Mouse (Mus musculus): ENCODE measurements around the gene Vmn2r65. TPM values are rescaled to one million over a fixed set of nuclear protein-coding genes. Genes with fewer than 3 reads are reported as not detected.

Gene Vmn2r65
- polyA plus RNA-seq (2015; fragmentation: Nextera tagmentation; extraction: Ambion mirVana): not detected in 2 replicates

GRCm38 (mm10) chr7:84964015-84964414 is at the start of gene Vmn2r65:
Vmn2r65 (minus strand) TSS chr7:84964115.
- Histone ChIP-seq H3K4me1 (replicated peaks) (no peaks in the 10 kb centered on the region), H3K9ac (replicated peaks) (no peak within 1 kb of the TSS), H3K36me3 (no peaks in the 10 kb centered on the region), H3K4me2 (replicated peaks) (no peak within 1 kb of the TSS), H3K9me3 (no peaks in the 10 kb centered on the region), H3K27ac (no peak within 1 kb of the TSS), H3K4me3 (replicated peaks) (no peak within 1 kb of the TSS), H3K27me3 (no peaks in the 10 kb centered on the region)
- 73% methylated on average over 1 of the region's 1 CpGs for WGBS
- ATAC-seq: no peak

GRCm38 (mm10) chr7:85012168-85012567 is 48.3 kb upstream of the Vmn2r65 start, which contains the start of gene Vmn2r66:
Vmn2r66 (minus strand) TSS chr7:85012268.
- no peak for ATAC-seq
- H3K27ac ChIP-seq: no peak within 1 kb of the TSS
- H3K9me3 ChIP-seq: no peaks in the 10 kb centered on the region; the same call in 1 of the 2 replicates
- H3K36me3 ChIP-seq: no peaks in the 10 kb centered on the region
- no peak within 1 kb of the TSS for H3K4me3 ChIP-seq (replicated peaks)
- no peak within 1 kb of the TSS for H3K9ac ChIP-seq (replicated peaks)
- no peaks in the 10 kb centered on the region for H3K4me1 ChIP-seq (replicated peaks)
- H3K4me2 ChIP-seq (replicated peaks): no peak within 1 kb of the TSS
- H3K27me3 ChIP-seq: no peaks in the 10 kb centered on the region
- WGBS: 93% methylated on average over 1 of the region's 1 CpGs

GRCm38 (mm10) chr7:84996694-84997093 is 32.8 kb upstream of the Vmn2r65 start:
- H3K4me3 ChIP-seq (replicated peaks): no peak overlapping the region
- no peaks in the 10 kb centered on the region for H3K4me1 ChIP-seq (replicated peaks)
- H3K4me2 ChIP-seq (replicated peaks): no peak overlapping the region
- no peaks in the 10 kb centered on the region for H3K9me3 ChIP-seq
- ATAC-seq: no peak
- no peaks in the 10 kb centered on the region for H3K36me3 ChIP-seq
- no peak overlapping the region for H3K27ac ChIP-seq
- H3K9ac ChIP-seq (replicated peaks): no peak overlapping the region
- H3K27me3 ChIP-seq: no peaks in the 10 kb centered on the region
- 73% methylated on average over 2 of the region's 2 CpGs for WGBS

Other genes starting within 250 kb of the Vmn2r65 start
- gene Olfr291, start 110.6 kb downstream of the Vmn2r65 start, polyA plus RNA-seq (2015; fragmentation: Nextera tagmentation; extraction: Ambion mirVana): not detected in 2 replicates
- not detected in 2 replicates for gene Vmn2r66, start 48.2 kb upstream of the Vmn2r65 start, polyA plus RNA-seq (2015; fragmentation: Nextera tagmentation; extraction: Ambion mirVana)
- not detected in 2 replicates for gene Vmn2r67, start 191.9 kb upstream of the Vmn2r65 start, polyA plus RNA-seq (2015; fragmentation: Nextera tagmentation; extraction: Ambion mirVana)

All from midbrain, embryonic 13.5 days (tissue).